Mouse (Mus musculus): Measurements from ENCODE around the gene Gtf2i.

- TF ChIP-seq CHD2 (IDR thresholded peaks at IDR 0.05; ENCODE audit: low read depth, low read length) (no peak), ZC3H11A (IDR thresholded peaks at IDR 0.05; ENCODE audit: borderline replicate concordance, low read depth, low read length) (no peak), HCFC1 (IDR thresholded peaks at IDR 0.05; ENCODE audit: borderline replicate concordance, insufficient read depth, low read length) (no peak)
Measured at GRCm38 (mm10) chr5:134295277-134296050, 19.1 kb downstream of the Gtf2i start.

Data from ES-E14 (cell line).